Mouse (Mus musculus): ENCODE results near the gene Ccnt1. TPM values are rescaled to one million over a fixed set of nuclear protein-coding genes. Genes with fewer than 3 reads are reported as not detected.

Ccnt1 gene
- 34.0 and 39.2 TPM in 2 replicates for polyA plus RNA-seq (2014; fragmentation: Nextera tagmentation; extraction: Ambion mirVana)

GRCm38 (mm10) chr15:98570873-98571538 lies at the start of gene Ccnt1, which contains the start of gene 4930415O20Rik:
TSS of gene Ccnt1 (minus strand) at chr15:98570923.
TSS of gene 4930415O20Rik (plus strand) at chr15:98571004.
- H3K4me2 ChIP-seq (ENCODE audit: low read length), result no peak within 1 kb of the TSS
- peaks cover 5 to 13% of the 10 kb centered on the region in 2 experiments for H3K4me1 ChIP-seq (ENCODE audit: control insufficient read depth in 2 of 2, insufficient read depth in 2 of 2, low read length in 2 of 2)
- no peak within 1 kb of the TSS for H3K4me3 ChIP-seq (ENCODE audit: control insufficient read depth in 1 of 2, insufficient read depth in 1 of 2, low read depth in 1 of 2, low read length in 2 of 2)
- H3K36me3 ChIP-seq (ENCODE audit: control insufficient read depth, insufficient read depth, low read length), result 0 out of 2 replicates have a peak, but pooled peaks cover under 1% of the 10 kb centered on the region
- no peak within 1 kb of the TSS for H3K27ac ChIP-seq (replicated peaks in 1 of 2; ENCODE audit: control insufficient read depth in 1 of 2, insufficient read depth in 1 of 2, low read depth in 2 of 2, low read length in 2 of 2)
- H3K9ac ChIP-seq (ENCODE audit: low read length), result no peak within 1 kb of the TSS
- no peak for ATAC-seq (ENCODE audit: insufficient number of reproducible peaks, insufficient read depth, low FRiP score, low read depth)
- no peaks in the 10 kb centered on the region for H3K9me3 ChIP-seq (ENCODE audit: control insufficient read depth, low read length)
- WGBS, result 76% methylated on average over 10 of the region's 10 CpGs
- no peaks in the 10 kb centered on the region for H3K27me3 ChIP-seq (ENCODE audit: control insufficient read depth, insufficient read depth, low read length)

- Histone ChIP-seq H3K4me1 (ENCODE audit: control insufficient read depth in 2 of 2, insufficient read depth in 2 of 2, low read length in 2 of 2) (peaks cover 23 to 36% of the 10 kb centered on the region in 2 experiments), H3K36me3 (ENCODE audit: control insufficient read depth, insufficient read depth, low read length) (no peaks in the 10 kb centered on the region), H3K27me3 (ENCODE audit: control insufficient read depth, insufficient read depth, low read length) (no peaks in the 10 kb centered on the region), H3K27ac (replicated peaks in 1 of 2; ENCODE audit: control insufficient read depth in 1 of 2, insufficient read depth in 1 of 2, low read depth in 2 of 2, low read length in 2 of 2) (no peak overlapping the region; a peak in 1 of 4 replicates), H3K4me3 (ENCODE audit: control insufficient read depth in 1 of 2, insufficient read depth in 1 of 2, low read depth in 1 of 2, low read length in 2 of 2) (no peak overlapping the region), H3K9me3 (ENCODE audit: control insufficient read depth, low read length) (no peaks in the 10 kb centered on the region), H3K4me2 (ENCODE audit: low read length) (peak overlapping the region; percentile 54), H3K9ac (ENCODE audit: low read length) (peak overlapping the region; percentile 62)
- WGBS, result under 1% methylated on average over 12 of the region's 12 CpGs
- 0 out of 2 replicates have a peak, but pooled peaks have one; percentile 38 for ATAC-seq (ENCODE audit: insufficient number of reproducible peaks, insufficient read depth, low FRiP score, low read depth)
These were observed 46.4 kb upstream of the Ccnt1 start for GRCm38 (mm10) chr15:98617176-98617537.

- 30% methylated on average over 20 of the region's 20 CpGs for whole genome bisulfite sequencing
- Histone ChIP-seq H3K4me3 (ENCODE audit: control insufficient read depth in 1 of 2, insufficient read depth in 1 of 2, low read depth in 1 of 2, low read length in 2 of 2) (no peak overlapping the region), H3K36me3 (ENCODE audit: control insufficient read depth, insufficient read depth, low read length) (no peaks in the 10 kb centered on the region), H3K9me3 (ENCODE audit: control insufficient read depth, low read length) (no peaks in the 10 kb centered on the region), H3K4me2 (ENCODE audit: low read length) (peak overlapping the region; percentile 54), H3K27me3 (ENCODE audit: control insufficient read depth, insufficient read depth, low read length) (no peaks in the 10 kb centered on the region), H3K9ac (ENCODE audit: low read length) (peak overlapping the region; percentile 12), H3K27ac (replicated peaks in 1 of 2; ENCODE audit: control insufficient read depth in 1 of 2, insufficient read depth in 1 of 2, low read depth in 2 of 2, low read length in 2 of 2) (peak overlapping the region; percentile 55 to 76), H3K4me1 (ENCODE audit: control insufficient read depth in 2 of 2, insufficient read depth in 2 of 2, low read length in 2 of 2) (peaks cover 23 to 36% of the 10 kb centered on the region in 2 experiments)
- ATAC-seq (ENCODE audit: insufficient number of reproducible peaks, insufficient read depth, low FRiP score, low read depth), result no peak
These were observed 45.8 kb upstream of the Ccnt1 start for GRCm38 (mm10) chr15:98616362-98617175.

- no peak overlapping the region; the same call in 1 of the 2 replicates for H3K9ac ChIP-seq (ENCODE audit: low read length)
- H3K4me3 ChIP-seq (ENCODE audit: control insufficient read depth in 1 of 2, insufficient read depth in 1 of 2, low read depth in 1 of 2, low read length in 2 of 2), result no peak overlapping the region
- peak overlapping the region; percentile 55 to 76 for H3K27ac ChIP-seq (replicated peaks in 1 of 2; ENCODE audit: control insufficient read depth in 1 of 2, insufficient read depth in 1 of 2, low read depth in 2 of 2, low read length in 2 of 2)
- H3K4me2 ChIP-seq (ENCODE audit: low read length), result no peak overlapping the region
- ATAC-seq (ENCODE audit: insufficient number of reproducible peaks, insufficient read depth, low FRiP score, low read depth), result no peak
- H3K9me3 ChIP-seq (ENCODE audit: control insufficient read depth, low read length), result no peaks in the 10 kb centered on the region
- 30% methylated on average over 6 of the region's 6 CpGs for WGBS
- H3K4me1 ChIP-seq (ENCODE audit: control insufficient read depth in 2 of 2, insufficient read depth in 2 of 2, low read length in 2 of 2), result peaks cover 23 to 36% of the 10 kb centered on the region in 2 experiments
- no peaks in the 10 kb centered on the region for H3K27me3 ChIP-seq (ENCODE audit: control insufficient read depth, insufficient read depth, low read length)
- no peaks in the 10 kb centered on the region for H3K36me3 ChIP-seq (ENCODE audit: control insufficient read depth, insufficient read depth, low read length)
These were observed 45.0 kb upstream of the Ccnt1 start for GRCm38 (mm10) chr15:98615751-98616150.

GRCm38 (mm10) chr15:98614971-98615370 lies 44.2 kb upstream of the Ccnt1 start:
- peak overlapping the region; percentile 54 for H3K9ac ChIP-seq (ENCODE audit: low read length)

GRCm38 (mm10) chr15:98614551-98614950 lies 43.8 kb upstream of the Ccnt1 start:
- no peak overlapping the region for H3K4me2 ChIP-seq (ENCODE audit: low read length)
- ATAC-seq (ENCODE audit: insufficient number of reproducible peaks, insufficient read depth, low FRiP score, low read depth), result no peak
- no peaks in the 10 kb centered on the region for H3K27me3 ChIP-seq (ENCODE audit: control insufficient read depth, insufficient read depth, low read length)
- no peaks in the 10 kb centered on the region for H3K9me3 ChIP-seq (ENCODE audit: control insufficient read depth, low read length)
- peaks cover 25 to 42% of the 10 kb centered on the region in 2 experiments for H3K4me1 ChIP-seq (ENCODE audit: control insufficient read depth in 2 of 2, insufficient read depth in 2 of 2, low read length in 2 of 2)
- H3K36me3 ChIP-seq (ENCODE audit: control insufficient read depth, insufficient read depth, low read length), result no peaks in the 10 kb centered on the region
- no peak overlapping the region for H3K4me3 ChIP-seq (ENCODE audit: control insufficient read depth in 1 of 2, insufficient read depth in 1 of 2, low read depth in 1 of 2, low read length in 2 of 2)
- WGBS, result 25% methylated on average over 9 of the region's 9 CpGs
- peak overlapping the region; percentile 54 for H3K9ac ChIP-seq (ENCODE audit: low read length)
- H3K27ac ChIP-seq (replicated peaks in 1 of 2; ENCODE audit: control insufficient read depth in 1 of 2, insufficient read depth in 1 of 2, low read depth in 2 of 2, low read length in 2 of 2), result peak overlapping the region; percentile 68 to 69

More at GRCm38 (mm10) chr15:98614971-98615370, 44.2 kb upstream of the Ccnt1 start:
- H3K4me1 ChIP-seq (ENCODE audit: control insufficient read depth in 2 of 2, insufficient read depth in 2 of 2, low read length in 2 of 2), result peaks cover 25 to 40% of the 10 kb centered on the region in 2 experiments
- peak overlapping the region; percentile 68 to 69 for H3K27ac ChIP-seq (replicated peaks in 1 of 2; ENCODE audit: control insufficient read depth in 1 of 2, insufficient read depth in 1 of 2, low read depth in 2 of 2, low read length in 2 of 2)
- no peak overlapping the region for H3K4me3 ChIP-seq (ENCODE audit: control insufficient read depth in 1 of 2, insufficient read depth in 1 of 2, low read depth in 1 of 2, low read length in 2 of 2)
- 49% methylated on average over 6 of the region's 6 CpGs for WGBS
- H3K27me3 ChIP-seq (ENCODE audit: control insufficient read depth, insufficient read depth, low read length), result no peaks in the 10 kb centered on the region
- no peaks in the 10 kb centered on the region for H3K9me3 ChIP-seq (ENCODE audit: control insufficient read depth, low read length)
- H3K36me3 ChIP-seq (ENCODE audit: control insufficient read depth, insufficient read depth, low read length), result no peaks in the 10 kb centered on the region
- no peak for ATAC-seq (ENCODE audit: insufficient number of reproducible peaks, insufficient read depth, low FRiP score, low read depth)
- H3K4me2 ChIP-seq (ENCODE audit: low read length), result no peak overlapping the region

- no peaks in the 10 kb centered on the region for H3K36me3 ChIP-seq (ENCODE audit: control insufficient read depth, insufficient read depth, low read length)
- no peak for ATAC-seq (ENCODE audit: insufficient number of reproducible peaks, insufficient read depth, low FRiP score, low read depth)
- no peak overlapping the region for H3K4me2 ChIP-seq (ENCODE audit: low read length)
- peaks cover 25 to 41% of the 10 kb centered on the region in 2 experiments for H3K4me1 ChIP-seq (ENCODE audit: control insufficient read depth in 2 of 2, insufficient read depth in 2 of 2, low read length in 2 of 2)
- no peak overlapping the region for H3K4me3 ChIP-seq (ENCODE audit: control insufficient read depth in 1 of 2, insufficient read depth in 1 of 2, low read depth in 1 of 2, low read length in 2 of 2)
- WGBS, result 90% methylated on average over 3 of the region's 3 CpGs
- H3K9ac ChIP-seq (ENCODE audit: low read length), result no peak overlapping the region
- no peak overlapping the region for H3K27ac ChIP-seq (replicated peaks in 1 of 2; ENCODE audit: control insufficient read depth in 1 of 2, insufficient read depth in 1 of 2, low read depth in 2 of 2, low read length in 2 of 2)
- H3K27me3 ChIP-seq (ENCODE audit: control insufficient read depth, insufficient read depth, low read length), result no peaks in the 10 kb centered on the region
- H3K9me3 ChIP-seq (ENCODE audit: control insufficient read depth, low read length), result no peaks in the 10 kb centered on the region
These were observed 41.5 kb upstream of the Ccnt1 start for GRCm38 (mm10) chr15:98612229-98612628.

Data from heart, embryonic 14.5 days (tissue).